Mouse (Mus musculus): ENCODE results near the gene Taldo1.

DNA sequence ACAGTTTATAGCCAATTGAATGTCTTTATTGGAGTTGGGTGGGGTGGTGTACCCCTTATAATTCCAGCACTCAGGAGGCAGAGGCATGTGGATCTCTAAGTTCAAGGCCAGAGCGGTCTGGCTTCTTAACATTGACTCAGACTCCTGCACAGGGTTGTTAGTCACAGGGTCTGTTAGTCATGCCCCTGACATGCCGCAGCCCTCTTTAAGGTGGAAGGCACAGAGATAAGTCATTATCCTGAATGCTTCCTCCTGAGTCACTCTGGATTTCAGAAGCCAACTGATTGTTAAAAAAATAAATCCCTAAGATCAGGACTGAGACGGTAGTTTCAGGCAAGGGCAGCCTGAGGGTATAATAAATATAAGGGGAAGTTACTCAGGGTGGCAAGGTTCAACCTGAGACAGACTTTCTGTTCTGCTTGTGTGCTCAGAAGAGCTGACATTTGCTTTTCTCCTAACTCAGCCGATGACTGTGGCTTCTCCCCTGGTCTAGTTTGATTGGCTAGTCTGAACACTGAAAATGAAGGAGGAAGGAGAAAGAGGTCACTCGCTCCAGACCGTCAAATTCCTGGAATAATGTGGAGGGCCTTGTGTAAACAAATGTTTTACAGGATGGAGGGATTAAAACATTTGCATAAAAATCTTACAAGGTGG lies 19.9 kb upstream of the Taldo1 start:
- TF ChIP-seq POLR2A (IDR thresholded peaks at IDR 0.05; ENCODE audit: insufficient read depth, low read depth, low read length) (no peak), CTCF (IDR thresholded peaks at IDR 0.05; ENCODE audit: insufficient read depth, low read depth, low read length) (no peak)
